Mouse (Mus musculus) neural tube, embryonic 10.5 days (tissue): ENCODE measurements around the gene Sspn.
A peak's percentile ranks its signal among the peaks of the same experiment; 100 is the strongest.

ENCODE experiments used
- DNase-seq: peaks from one replicate; pipeline ENCODE4 v3.0.0-alpha.2; 2017; ENCODE audit warnings: low spot score; ENCODE audit errors: extremely low spot score

Sspn gene

DNA sequence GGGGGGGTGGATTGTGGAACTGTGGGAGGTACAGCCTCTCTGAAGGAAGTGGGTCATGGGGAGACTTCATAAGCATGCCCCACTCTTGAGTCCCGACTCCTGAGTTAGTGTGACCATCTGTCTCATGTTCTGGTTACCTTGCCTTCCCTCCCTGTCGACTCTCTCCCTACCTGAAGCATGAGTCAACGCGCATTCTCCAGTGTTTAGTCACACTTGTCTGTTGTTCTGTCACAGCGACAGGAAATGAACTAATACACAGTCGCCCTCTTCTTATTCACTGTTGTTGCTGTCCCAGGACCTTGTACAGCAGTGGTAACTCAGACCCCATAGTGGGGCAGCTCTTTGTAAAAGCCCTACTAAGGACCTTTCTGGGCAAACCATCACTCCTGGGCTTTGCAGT is 41.4 kb downstream of the Sspn start:
- no peak for DNase-seq

DNA sequence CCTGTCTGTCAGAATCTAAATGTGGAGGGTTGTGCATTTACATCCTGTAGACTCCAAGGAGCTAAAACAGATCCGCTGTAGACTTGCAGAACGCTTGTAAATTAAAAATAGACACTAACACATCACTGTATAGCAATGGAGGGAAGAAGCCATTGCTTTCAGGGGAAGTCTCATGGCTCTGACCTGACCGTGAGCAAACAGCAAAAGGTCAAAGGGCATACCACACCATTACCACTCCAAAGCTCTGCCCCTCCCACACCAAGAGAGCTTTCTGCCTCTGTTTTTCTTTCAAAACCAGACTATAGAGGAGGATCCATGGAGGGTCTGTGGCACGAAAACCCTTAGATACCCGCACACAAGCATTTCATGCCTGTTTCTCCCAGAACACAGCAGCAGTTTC is 41.9 kb downstream of the Sspn start:
- DNase-seq = no peak

DNA sequence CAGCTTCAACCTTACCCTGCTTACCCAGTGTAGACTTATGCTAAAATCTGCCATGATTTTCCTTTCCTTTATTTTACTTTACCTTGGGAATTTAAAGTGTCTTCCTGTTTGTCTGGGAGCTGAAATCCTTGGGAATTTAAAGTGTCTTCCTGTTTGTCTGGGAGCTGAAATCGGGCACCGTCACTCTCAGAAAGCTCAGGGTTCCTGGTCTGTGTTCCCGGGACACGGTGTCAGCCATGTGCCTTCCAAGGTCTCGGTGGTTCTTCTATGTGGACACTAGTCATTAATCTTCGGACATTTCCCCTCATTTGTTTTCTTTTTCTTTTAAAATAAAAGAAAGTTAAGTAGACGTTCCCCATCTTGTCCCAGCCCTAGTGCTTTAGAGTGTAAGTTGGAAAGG is 43.3 kb downstream of the Sspn start:
- no peak for DNase-seq

DNA sequence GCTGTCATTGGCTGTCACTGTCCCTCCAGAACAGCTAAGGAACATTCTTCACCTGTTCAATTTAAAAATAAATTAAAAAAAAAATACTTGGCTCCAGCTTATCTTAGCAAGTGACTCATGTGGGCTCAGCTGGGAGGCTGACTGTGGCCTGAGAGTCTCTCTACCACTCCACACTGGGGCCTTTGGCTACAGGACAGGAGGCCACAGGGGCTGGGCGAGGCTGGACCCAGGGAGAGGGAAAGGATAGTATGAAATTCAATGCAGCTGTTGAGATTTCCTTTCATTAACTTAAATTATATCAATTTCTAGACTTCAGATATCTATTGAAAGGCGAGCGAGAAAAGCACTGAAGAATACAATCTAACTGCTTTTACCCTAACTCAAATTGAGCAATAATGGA is 45.9 kb downstream of the Sspn start:
- DNase-seq = no peak

DNA sequence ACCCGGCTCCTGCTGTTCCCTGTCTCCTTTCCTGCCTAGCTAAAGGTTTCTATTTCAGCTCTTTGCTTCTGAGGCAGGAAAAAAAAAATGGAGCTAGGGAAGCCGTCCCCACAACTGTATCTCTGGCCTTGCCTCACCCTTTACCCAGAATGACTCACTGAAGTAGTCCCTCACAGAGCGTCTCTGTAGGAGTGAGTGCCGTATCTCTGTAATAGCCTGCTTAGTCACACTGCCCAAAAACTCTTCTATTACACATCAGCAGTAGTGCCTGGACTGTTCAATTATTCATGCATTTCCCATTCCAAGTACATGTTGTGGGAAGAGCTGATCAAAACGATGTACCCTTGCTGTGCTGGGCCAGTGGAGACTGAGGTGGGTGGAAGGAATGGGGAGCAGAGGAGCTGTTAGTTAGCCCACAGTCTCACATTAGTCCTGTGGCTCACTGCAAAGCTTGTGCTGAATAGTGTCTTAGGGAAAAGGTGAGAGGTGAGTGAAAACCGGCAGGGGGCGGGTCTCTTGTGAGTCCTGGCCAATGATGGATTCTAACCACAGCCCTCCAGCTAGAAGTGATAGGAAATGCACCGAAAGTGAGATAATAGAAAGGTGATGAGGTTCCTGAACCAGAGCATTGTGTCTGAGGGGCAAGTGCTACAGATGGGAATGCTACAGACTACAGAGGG is 46.5 kb downstream of the Sspn start:
- DNase-seq = no peak

DNA sequence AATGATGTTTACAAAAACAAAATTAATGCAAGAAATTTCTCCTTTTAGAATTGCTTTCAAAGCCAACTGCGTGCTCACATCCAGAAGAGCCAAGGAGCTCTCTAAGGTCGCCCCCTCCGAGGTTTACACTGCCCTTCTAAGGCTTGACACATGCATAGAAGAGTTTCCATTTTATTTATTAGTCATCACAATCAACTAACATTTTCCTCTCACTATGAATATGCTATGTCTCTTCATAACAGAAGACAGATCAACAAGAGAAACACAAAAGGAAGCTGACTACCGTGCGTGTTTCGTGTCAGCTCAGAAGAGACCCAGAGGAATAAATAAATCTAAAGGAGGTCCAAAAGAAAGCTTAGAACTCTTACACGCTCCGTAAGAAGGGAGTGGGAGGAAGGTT is 49.6 kb downstream of the Sspn start:
- DNase-seq = no peak

DNA sequence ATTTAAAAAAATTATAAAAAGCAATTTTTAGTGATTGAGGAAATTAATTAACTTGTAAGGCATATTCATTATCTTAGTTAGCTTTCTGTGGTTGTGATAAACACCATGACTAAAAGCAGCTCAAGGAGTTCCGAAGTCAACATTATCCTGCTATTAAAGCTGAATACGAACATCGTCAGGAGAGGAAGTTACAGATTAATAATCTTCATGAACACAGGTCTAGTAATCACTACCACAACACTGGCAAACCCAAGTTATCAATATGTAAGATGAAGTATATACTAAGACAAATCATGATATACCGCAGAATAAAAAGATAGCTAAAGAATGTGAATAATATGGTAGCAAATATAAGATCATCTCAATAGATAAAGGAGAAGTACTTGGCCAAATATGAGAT is 50.9 kb downstream of the Sspn start:
- no peak for DNase-seq

DNA sequence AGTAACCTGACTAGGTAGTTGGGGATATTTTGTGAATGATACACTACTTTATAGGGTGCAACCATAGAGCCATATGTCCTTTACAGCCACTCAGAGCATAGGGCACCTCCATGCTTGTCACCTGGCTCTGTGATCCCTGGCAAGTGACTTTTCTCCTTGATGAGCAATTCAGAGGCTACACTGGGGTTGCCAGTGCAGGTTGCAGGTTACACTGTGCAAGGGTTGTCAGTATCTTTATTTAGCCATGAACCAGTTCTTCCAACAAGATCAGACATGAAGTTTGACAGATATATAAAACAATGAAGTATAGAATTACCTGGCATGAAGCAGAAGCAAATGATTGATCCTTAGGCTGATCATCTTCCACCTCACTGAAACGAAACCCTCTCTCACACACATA is 59.1 kb downstream of the Sspn start:
- no peak for DNase-seq

DNA sequence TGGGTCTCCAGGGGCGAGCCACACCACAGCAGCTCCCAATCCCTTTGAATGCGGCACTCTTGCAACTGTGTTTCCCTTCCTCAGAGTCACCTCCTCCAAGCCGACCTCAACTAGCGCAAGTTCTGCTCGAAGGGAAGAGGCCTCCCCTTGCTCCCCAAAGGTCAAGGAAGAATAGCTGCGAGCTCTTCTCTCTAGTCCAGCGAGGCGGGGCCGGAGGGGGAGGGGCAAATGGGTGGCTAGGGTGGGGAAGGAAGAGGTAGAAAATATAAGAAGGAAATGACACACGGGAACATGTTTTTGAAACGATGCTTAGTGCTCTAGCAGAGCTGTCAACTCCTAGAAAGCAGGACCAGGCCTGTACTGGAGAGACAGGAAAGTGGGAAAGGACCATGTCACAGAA is 61.1 kb downstream of the Sspn start:
- DNase-seq = no peak

DNA sequence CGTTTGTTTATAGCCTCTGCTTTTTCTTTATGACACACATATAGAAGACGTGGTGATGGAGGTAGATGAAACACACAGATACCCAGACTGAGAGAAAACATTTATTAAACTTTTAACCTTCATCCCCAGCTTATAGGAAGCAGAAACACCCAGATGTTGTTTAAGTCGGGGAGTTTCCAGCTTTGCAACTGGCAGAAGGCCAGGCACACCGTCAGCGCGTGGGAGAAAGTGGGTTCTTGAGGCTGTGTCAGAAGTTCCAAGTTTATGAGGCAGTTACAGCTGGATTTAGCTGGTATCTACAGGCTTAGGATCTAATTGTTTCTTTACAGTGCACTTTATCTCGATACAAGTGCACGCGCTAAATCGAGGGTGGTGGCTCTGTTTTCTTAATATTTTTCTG is 61.5 kb downstream of the Sspn start:
- no peak for DNase-seq

DNA sequence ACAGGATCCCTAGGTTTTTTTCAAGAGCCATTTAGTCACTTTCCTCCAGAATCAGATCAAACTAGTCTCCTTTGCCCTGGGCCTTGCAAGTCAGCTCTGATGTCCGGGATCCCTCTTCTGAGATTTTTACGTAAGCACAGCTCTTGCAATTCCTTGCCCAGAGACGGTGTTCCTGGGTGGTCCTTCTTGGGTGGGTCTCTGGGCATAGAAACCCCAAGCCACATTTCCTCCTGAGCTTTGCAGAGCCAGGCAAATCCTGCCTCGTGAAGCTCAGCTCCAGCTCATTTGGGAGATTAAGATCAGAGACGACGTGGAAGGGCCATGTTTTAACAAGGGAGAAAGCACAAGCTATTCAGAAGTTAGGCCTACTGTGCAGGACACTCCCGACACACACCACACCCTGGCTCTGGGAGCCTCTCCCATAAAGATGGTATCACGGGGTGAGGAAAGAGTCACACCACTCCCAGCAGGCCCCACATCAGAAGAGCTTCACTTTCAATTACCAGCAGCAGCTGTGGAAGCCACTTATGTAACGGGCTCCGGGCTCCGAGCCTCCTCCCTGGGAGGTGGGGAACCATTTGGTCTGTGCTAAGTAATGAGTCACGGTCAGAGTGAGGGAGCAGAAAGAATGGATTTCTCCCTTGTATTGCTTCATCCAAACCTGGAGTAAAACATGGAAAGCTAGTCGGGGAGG is 67.0 kb downstream of the Sspn start:
- DNase-seq = peak; percentile 33

DNA sequence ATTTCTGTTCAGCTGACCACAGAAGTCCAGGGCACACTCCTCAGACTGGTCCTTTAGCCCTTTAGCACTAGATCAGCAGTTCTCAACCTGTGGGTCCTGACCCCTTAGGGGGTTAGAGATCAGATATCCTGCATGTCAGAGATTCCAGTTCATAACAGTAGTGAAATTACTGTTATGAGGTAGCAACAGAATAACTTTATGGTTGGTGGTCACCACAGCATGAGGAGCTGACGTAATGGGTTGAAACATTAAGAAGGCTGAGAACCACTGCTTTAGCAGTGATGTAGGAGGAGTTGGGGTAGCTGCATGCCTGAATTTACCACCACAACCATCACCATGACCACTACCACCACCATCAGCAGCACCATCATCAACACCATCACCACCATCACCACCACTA is 69.3 kb downstream of the Sspn start:
- DNase-seq = no peak

DNA sequence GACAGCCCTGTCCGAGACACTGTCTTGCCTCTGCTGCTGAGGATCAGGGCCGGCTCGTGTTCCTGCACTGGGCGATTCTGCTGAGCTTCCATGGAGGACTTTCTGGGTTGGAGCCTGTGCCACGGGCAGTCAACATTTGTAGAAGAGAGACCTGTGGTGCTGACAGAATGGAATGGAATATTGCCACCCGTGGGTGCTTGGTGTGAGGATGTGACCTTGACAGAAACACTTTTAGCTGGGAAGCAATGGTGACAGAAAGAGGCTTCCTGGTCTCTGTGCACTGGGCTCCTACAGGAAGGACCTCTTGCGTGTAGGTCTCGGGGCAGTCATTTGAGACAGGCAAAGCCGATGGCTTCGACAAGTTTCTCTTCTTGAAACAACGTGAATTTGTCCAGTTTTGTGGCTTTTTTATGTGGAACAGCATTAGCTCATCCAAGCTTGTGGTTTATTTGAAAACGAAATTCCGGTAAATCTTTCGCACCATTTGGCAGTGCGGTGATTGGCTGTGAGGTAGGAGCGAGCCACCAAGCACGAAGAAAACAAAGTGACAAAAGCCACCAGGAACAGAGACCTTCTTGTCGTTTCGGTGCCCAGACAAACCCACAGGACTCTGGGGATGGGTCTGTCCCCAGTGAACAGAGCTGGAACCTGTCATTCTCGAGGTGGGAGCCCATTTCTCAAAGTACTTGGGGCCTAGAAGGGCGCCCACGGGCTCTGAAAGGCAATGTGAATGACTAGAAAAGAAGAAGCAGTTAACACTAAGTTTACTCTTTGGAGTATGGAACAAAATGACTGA is 70.2 kb downstream of the Sspn start:
- DNase-seq = no peak

DNA sequence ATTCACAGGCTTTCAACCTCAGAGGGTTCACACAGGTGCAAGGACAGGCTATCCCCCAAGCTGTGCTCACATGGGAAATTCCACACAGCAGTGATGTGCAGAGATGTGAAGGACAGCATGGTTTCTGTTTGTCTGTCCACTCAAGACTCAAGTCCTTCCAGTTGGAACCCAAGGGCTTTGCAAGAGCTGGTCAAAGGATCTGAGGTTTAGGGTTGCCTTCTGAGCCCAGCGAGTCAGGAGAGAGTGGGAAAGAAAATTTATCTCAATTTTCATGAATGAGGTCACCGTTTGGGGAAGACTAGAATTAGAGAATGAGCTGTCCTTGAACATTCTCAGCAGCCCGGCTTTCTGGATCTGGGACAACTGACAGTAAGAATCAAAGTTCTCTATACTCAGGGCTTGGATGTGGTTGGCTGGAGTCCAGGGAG is 72.7 kb downstream of the Sspn start:
- no peak for DNase-seq

DNA sequence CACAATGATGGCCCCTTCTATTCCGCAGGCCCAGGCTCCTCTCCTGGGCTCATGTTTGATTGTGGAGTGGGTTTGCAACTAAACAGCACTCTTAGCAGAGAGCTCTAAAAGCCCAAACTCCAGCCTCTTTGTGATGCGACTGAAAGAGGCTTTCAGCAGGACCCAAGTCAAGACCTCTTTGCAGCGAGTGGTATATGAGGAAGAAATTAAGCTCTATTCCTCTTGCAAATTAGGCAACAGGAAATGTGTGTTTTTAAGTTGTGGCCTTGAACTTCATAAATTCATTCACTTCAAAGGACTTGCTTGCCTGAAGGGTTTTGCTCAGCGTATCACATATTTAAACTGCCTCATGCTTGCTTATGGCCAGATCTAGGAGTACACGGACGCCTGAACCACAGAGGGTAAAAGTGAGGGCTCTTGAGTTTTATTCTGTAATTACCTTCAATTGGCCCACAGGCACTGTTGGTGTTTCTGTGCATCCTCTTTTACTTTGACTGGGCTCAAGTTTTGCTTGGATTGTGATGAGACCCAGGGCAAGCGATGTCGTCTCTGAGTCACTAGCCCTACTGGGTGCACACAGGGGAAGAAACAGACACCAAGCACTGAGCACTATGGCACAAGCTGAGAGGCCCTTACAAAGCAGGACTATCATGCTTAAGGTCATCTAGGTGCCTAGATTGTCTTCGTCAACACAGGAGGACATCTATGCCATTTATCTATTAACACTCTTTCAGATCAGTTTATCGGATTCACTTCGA is 73.9 kb downstream of the Sspn start:
- no peak for DNase-seq

DNA sequence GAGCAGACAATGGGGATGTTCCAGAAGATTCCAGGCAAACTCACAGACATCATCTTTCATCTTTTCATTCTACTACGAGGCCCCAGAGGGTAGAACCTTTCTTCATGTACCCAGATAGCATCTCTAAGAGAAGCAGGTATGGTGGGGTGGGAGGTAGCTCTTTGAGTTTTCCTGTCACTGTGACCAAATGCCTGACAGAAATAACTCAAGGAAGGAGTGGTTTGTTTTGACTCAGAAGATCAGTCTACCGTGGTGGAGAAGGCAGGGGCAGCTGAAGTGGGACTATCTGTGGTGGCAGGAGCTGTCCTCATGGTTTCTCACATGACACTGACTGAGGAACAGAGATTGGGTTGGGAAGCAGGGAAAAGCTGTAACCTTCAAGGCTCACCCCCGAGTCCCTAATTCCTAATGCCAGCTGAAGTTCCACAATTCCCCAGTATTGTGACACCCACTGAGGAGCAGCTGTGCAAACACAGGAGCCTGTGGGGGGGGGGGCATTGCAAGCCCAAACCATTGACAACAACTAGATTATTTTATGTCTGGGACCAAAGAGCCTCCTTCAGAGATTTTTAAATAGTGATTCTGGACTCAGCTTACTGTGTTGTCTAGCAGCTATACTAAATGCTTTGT is 74.6 kb downstream of the Sspn start:
- no peak for DNase-seq

DNA sequence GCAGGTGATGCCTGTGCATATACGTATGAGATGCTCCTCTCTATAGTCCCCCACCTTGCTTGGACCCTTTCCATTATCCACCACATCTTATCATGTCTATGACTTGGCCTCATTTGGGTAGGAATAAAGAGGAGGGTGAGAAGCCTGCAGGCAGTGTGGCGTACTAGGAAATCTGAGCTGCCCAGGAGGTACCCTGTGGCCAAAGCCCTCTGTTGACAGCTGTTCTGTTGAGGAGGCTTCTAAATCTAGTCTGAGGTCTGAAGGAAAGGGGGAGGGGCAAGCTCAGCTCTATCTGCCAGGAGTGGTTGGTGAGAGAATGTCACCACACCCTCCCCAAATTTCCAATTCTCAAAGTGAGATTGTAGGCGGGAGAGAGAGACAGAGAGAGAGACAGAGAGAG is 75.3 kb downstream of the Sspn start:
- DNase-seq = no peak

DNA sequence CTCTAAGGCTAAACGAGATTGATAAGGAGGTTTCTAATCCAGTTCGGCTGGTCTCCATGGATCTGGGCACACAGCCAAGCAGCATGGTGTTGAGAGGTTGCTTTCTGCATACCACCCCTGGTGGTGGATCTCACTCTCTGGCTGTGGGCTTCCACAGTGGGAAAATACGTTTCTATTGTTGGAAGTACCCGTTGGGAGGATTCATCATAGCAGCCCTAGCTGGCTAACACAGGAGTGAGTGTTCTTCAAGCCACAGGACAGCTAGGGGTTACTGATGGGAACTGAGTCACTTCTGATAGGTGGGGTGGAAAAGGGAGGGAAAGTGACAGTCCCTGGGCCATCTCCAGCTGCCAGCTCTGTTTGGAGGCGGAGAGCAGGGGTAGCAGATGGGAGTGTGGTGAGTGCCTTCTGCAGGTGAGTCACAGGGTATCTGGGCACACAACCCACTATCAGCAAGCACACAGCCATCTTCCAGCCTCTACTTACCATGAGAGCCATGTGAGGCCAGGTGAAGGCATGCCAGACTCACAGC is 77.1 kb downstream of the Sspn start:
- no peak for DNase-seq

DNA sequence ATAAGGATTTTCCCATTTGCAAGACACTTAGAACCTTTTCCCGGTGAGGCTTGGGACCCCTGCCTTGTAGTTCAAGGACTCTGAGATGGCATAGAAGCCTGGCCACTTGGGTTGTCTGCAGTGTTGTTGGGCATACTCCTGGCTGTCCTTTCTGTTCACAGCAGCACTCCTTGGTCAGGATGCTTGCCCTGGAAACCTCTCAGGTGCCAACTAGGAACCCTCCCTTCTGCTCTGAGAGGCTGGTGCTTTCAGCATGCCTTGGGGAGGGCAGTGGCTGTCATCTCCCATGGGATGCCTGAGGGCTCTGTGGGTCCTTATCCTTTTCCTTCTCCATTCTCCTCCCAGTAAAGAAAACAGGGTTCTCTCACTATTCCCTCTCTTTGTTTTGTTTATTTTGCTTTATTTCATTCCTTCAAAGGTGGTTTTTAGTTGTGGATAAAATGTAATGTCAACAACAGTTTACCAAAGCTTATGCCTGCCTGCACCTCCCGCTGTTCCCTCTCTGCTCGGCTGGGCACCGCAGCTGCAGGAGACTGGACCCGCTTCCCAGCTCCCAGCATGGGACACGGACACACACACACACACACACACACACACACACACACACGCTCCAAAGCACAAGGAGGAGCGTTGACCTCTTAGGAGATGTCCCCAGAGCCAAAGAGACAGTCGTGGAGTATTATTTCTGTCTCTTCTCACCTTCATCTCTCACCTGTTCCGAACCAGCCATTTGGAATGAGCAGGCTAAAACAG is 77.9 kb downstream of the Sspn start:
- no peak for DNase-seq

DNA sequence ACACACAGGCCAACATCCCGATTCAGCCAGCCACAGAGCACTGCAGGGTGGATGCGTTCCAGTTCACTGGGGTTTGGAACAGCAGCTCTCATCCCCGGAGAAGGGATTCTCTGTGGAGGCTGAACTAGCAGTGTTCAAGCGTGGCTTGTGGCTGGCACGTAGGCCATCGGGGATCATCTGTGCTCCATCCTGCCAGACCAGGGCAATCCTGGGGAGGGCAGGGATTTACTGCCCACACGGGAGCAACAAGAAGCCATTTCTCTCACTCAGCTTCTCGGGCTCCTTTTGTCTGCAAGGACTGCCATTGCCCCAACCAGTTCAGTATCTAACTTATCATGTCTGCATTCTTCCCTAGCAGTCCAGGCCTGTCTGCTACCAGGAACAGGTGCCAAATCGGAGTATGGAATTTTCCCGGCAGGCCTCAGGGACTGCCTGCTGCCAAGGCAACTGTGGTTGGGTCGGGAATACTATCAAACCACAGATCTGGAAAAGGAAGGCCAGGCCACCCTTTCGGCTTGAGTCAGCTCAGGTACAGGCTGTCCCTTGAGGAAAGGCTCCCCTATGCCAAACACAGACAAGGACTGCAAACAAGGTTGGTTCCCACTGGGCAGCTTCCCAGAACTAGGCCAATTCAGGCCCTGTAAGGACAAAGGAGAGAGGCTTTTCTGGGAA is 78.8 kb downstream of the Sspn start:
- no peak for DNase-seq
